Mouse (Mus musculus) liver, postnatal 0 days (tissue): Measurements from ENCODE around the gene Dab1.

Experiments
- CTCF ChIP-seq: sonication (generic); IDR thresholded peaks from 2 replicates; pipeline ENCODE4 v1.5.1; 2016; ENCODE audit warnings: antibody characterized with exemption, low read depth
- EP300 ChIP-seq: IDR thresholded peaks from 2 replicates; pipeline ENCODE4 v1.6.1; 2016; ENCODE audit warnings: antibody characterized with exemption, low read depth, mild to moderate bottlenecking

- no peak for TF ChIP-seq CTCF
- no peak for TF ChIP-seq EP300
These were observed 656.1 kb downstream of the Dab1 start for GRCm38 (mm10) chr4:104275260-104275659.
